Mouse (Mus musculus) urinary bladder, postnatal 14 days (tissue): Measurements from ENCODE around the gene Rhox3g.
"Not testable (repeated sequence)": the region's sequence is repeated elsewhere in the genome, so short reads cannot be mapped to it uniquely, and the experiment has no call there.

Source experiments
- DNase-seq: peaks from one replicate; pipeline ENCODE4 v3.0.0; 2021; ENCODE audit warnings: low spot score

Rhox3g gene

DNA sequence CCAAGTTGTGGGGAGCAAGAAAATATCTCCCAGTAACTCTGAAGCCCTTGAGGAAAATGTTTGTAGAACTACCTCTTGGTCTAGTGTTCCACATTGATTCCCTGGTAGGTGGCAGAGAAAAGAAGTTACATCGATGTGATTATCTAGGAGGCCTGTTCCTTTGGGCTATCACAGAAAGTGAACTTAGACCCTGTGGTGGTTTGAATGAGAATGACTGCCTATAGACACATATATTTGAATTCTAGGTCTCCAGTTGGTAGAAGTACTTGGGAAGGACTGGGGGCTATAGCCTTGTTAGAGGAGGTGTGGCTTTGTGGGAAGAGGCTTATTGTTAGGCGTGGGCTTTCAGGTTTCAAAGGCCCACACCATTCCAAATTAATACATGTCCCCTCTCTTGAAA, at the start of gene Rhox3g:
Gene Rhox3g, minus strand, starts transcription at position 101 of the 400 bp plus-strand sequence.
- not testable (repeated sequence) for DNase-seq

DNA sequence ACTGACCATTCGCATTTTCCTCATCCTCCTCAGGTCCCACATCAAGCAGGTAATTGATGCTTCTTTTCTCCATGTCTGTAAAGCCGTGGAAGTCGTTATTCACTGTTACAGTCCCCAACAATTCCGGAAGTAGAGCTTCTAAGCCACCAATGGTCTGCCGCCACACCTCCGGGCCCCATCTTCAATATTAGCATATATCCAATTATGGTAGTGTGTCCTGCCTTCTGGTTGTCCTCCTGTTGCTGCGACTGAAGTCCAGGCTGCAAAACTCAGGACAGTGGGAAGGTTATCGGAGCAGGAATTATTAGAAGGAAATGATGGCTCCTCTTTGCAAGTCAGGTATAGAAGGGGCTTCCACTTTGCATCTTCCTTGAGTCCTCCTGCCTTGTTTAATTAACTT, 44.8 kb upstream of the Rhox3g start, which contains the start of gene Rhox2h:
Gene Rhox2h, minus strand, starts transcription at position 101 of the 400 bp plus-strand sequence.
- not testable (repeated sequence) for DNase-seq

DNA sequence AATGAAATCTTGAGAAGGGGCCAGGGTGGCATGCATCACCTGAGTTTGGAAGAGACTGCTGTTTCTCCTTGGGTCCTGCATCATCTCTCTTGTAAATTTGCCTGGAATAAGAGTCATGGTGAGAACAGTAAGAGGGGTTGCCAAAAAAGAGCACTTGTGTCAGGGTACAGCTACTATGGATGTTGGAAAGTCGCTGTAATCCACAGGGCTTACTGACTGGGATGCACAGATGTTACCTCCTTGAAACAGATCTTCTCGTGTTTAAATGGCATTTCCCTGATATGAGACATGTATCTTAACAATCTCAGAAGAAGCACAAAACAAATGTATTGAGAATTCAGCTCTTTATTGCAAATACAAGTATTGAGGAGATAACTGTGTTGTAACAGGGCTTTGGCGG, 40.3 kb upstream of the Rhox3g start, which contains the start of gene Rhox3h:
Gene Rhox3h, minus strand, starts transcription at position 101 of the 400 bp plus-strand sequence.
- DNase-seq: not testable (repeated sequence)

DNA sequence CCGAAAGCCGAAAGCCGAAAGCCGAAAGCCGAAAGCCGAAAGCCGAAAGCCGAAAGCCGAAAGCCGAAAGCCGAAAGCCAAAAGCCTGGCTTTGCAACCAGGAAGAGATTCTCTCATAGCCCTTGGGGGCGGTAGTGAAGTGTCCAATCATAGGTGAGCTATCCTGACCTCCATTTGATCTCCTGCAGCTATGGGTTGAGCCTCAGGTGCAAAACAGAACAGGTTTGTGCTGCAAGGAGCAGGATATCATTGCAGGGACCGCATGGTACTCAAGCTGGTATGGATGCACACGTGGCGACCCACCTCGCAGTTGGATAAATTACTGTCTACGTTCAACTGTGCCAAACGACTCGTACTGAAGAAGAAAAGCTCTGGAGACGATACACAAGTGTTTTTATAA, 22.8 kb upstream of the Rhox3g start, which contains the start of gene Rhox4g:
Gene Rhox4g, minus strand, starts transcription at position 101 of the 400 bp plus-strand sequence.
- DNase-seq: not testable (repeated sequence)

DNA sequence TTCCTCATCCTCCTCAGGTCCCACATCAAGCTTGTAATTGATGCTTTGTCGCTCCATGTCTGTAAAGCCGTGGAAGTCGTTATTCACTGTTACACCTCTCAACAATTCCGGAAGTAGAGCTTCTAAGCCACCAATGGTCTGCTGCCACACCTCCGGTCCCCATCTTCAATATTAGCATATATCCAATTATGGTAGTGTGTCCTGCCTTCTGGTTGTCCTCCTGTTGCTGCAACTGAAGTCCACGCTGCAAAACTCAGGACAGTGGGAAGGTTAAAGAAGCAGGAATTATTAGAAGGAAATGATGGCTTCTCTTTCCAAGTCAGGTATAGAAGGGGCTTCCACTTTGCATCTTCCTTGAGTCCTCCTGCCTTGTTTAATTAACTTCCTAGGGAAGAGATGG, 15.0 kb upstream of the Rhox3g start, which contains the start of gene Rhox2g:
Gene Rhox2g, minus strand, starts transcription at position 101 of the 400 bp plus-strand sequence.
- DNase-seq: not testable (repeated sequence)

DNA sequence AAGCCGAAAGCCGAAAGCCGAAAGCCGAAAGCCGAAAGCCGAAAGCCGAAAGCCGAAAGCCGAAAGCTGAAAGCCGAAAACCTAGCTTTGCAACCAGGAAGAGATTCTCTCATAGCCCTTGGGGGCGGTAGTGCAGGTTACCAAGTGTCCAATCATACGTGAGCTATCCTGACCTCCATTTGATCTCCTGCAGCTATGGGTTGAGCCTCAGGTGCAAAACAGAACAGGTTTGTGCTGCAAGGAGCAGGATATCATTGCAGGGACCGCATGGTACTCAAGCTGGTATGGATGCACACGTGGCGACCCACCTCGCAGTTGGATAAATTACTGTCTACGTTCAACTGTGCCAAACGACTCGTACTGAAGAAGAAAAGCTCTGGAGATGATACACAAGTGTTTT, 20.8 kb downstream of the Rhox3g start, which contains the start of gene Rhox4f:
Gene Rhox4f, minus strand, starts transcription at position 101 of the 400 bp plus-strand sequence.
- DNase-seq: not testable (repeated sequence)

DNA sequence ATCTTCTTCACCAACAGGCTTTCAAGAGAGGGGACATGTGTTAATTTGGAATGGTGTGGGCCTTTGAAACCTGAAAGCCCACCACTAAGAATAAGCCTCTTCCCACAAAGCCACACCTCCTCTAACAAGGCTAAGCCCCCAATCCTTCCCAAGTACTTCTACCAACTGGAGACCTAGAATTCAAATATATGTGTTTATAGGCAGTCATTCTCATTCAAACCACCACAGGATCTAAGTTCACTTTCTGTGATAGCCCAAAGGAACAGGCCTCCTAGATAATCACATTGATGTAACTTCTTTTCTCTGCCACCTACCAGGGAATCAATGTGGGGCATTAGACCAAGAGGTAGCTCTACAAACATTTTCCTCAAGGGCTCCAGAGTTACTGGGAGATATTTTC, 47.7 kb downstream of the Rhox3g start, which contains the start of gene Rhox3f:
Gene Rhox3f, plus strand, starts transcription at position 301 of the 400 bp plus-strand sequence.
- not testable (repeated sequence) for DNase-seq
